Mouse (Mus musculus): Measurements from ENCODE around the gene Mmaa.

Mmaa gene

DNA sequence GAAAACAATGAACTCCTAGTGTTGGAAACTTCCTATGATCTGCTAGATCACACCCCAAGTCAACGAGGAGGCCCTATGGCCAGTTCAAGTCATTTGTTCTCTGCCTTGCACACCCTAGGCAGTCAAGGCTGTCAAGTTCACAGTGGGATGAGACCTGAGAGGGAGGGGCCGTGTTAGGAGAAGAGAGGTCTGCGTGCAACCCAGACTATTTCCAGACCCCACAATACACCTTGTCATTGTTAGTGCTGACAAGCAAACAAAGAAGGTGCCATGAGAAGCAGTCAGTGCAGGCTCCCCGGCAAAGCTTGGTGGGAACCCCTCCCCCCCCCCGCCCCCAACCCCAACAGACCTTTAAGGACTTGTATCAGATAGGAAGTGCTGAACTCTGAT is 72.0 kb downstream of the Mmaa start:
- DNase-seq (ENCODE audit: low read depth, low spot score): no peak

DNA sequence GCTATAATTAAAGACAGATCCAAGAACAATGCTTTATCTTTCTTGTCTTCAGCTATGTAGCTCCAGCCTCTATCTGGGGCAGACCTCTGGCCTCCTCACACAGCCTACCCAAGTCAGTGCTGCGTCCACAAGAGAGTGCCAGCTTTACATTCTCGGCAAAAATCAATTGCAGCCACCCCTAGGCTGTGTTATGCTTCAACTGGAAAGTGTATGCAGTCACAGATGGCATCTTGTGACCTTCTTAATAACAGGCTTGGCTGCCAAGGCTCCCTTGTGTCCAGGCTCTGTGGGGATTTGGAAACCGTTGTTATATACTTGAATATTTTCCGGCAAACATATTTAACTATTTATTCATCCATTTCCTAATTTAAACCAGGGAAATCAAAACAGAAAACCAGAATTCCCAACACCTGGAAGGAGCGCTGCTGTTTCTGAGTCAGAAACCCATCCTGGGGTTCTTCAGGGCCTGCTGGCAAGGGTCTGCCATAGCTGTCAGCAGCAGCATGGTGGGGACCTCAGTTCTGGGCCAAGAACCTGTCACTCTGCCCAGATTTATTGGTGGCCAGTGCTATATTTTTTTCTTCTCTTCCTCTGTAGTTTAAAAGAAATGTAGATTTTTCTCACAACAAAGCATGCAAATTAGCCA is 72.5 kb downstream of the Mmaa start:
- no peak for DNase-seq (ENCODE audit: low read depth, low spot score)

Data from retina, adult 2 months (tissue).